Mouse (Mus musculus): ENCODE results near the gene Cebpb. TPM values are rescaled to one million over a fixed set of nuclear protein-coding genes. Genes with fewer than 3 reads are reported as not detected.

Cebpb gene
- total and polyA plus RNA-seq, 3 experiments = 9.9 to 10.7 TPM; not detected in 1

GRCm38 (mm10) chr2:167693540-167693939 is 4.8 kb downstream of the Cebpb start:
- peaks cover 30% of the 10 kb centered on the region for H3K79me2 ChIP-seq (ENCODE audit: control insufficient read depth, insufficient read depth, low read length, poor library complexity)
- H3K4me3 ChIP-seq (ENCODE audit: control insufficient read depth in 1 of 2, insufficient read depth in 1 of 2, low read depth in 2 of 2, low read length in 2 of 2) = no peak overlapping the region
- peaks cover 2 to 7% of the 10 kb centered on the region in 2 experiments; a peak in 2 of 4 replicates for H3K36me3 ChIP-seq (ENCODE audit: control insufficient read depth in 1 of 2, insufficient read depth in 2 of 2, low read length in 2 of 2)
- no peak overlapping the region for H3K9ac ChIP-seq (ENCODE audit: control insufficient read depth, low read depth, low read length, poor library complexity, severe bottlenecking)
- no peak for TF ChIP-seq MAZ (IDR thresholded peaks at IDR 0.05; ENCODE audit: low read depth, low read length)
- TF ChIP-seq POLR2AphosphoS5 (IDR thresholded peaks at IDR 0.05; ENCODE audit: borderline replicate concordance, low read depth, low read length) = no peak
- no peak for TF ChIP-seq UBTF (IDR thresholded peaks at IDR 0.05; ENCODE audit: borderline replicate concordance, insufficient read depth, low read depth, low read length)
- no peak for TF ChIP-seq USF2 (IDR thresholded peaks at IDR 0.05; ENCODE audit: borderline replicate concordance in 1 of 2, insufficient read depth in 1 of 2, low read depth in 1 of 2, low read length in 2 of 2)
- DNase-seq (ENCODE audit: low read depth, low spot score) = no peak
- H3K9me3 ChIP-seq (replicated peaks; ENCODE audit: insufficient read depth, low read length) = no peaks in the 10 kb centered on the region
- H3K27me3 ChIP-seq (ENCODE audit: control insufficient read depth in 1 of 2, insufficient read depth in 2 of 2, low read length in 2 of 2) = no peaks in the 10 kb centered on the region
- H3K4me1 ChIP-seq (ENCODE audit: control insufficient read depth in 1 of 2, insufficient read depth in 2 of 2, low read length in 2 of 2) = peaks cover 6 to 17% of the 10 kb centered on the region in 2 experiments
- H3K27ac ChIP-seq (ENCODE audit: control insufficient read depth, low read depth, low read length) = no peak overlapping the region

GRCm38 (mm10) chr2:167694244-167694643 is 5.5 kb downstream of the Cebpb start:
- Histone ChIP-seq H3K9me3 (replicated peaks; ENCODE audit: insufficient read depth, low read length) (no peaks in the 10 kb centered on the region), H3K4me3 (ENCODE audit: control insufficient read depth in 1 of 2, insufficient read depth in 1 of 2, low read depth in 2 of 2, low read length in 2 of 2) (no peak overlapping the region), H3K9ac (ENCODE audit: control insufficient read depth, low read depth, low read length, poor library complexity, severe bottlenecking) (no peak overlapping the region), H3K27me3 (ENCODE audit: control insufficient read depth in 1 of 2, insufficient read depth in 2 of 2, low read length in 2 of 2) (no peaks in the 10 kb centered on the region), H3K79me2 (ENCODE audit: control insufficient read depth, insufficient read depth, low read length, poor library complexity) (peaks cover 24% of the 10 kb centered on the region), H3K36me3 (ENCODE audit: control insufficient read depth in 1 of 2, insufficient read depth in 2 of 2, low read length in 2 of 2) (peaks cover 2 to 7% of the 10 kb centered on the region in 2 experiments; a peak in 2 of 4 replicates), H3K27ac (ENCODE audit: control insufficient read depth, low read depth, low read length) (no peak overlapping the region), H3K4me1 (ENCODE audit: control insufficient read depth in 1 of 2, insufficient read depth in 2 of 2, low read length in 2 of 2) (peaks cover 6 to 17% of the 10 kb centered on the region in 2 experiments)
- no peak for DNase-seq (ENCODE audit: low read depth, low spot score)
- TF ChIP-seq MEF2A (IDR thresholded peaks at IDR 0.05; ENCODE audit: extremely low read depth, insufficient replicate concordance, low read depth, low read length, poor library complexity, severe bottlenecking) (no peak), E2F4 (IDR thresholded peaks at IDR 0.05; ENCODE audit: borderline replicate concordance, low read depth, low read length) (no peak), NELFE (IDR thresholded peaks at IDR 0.05; ENCODE audit: low read depth, low read length) (no peak), RCOR1 (IDR thresholded peaks at IDR 0.05; ENCODE audit: low read depth, low read length) (no peak), MYC (IDR thresholded peaks at IDR 0.05; ENCODE audit: low read depth, low read length) (no peak), EP300 (IDR thresholded peaks at IDR 0.05; ENCODE audit: low read depth in 1 of 2, low read length in 2 of 2) (no peak), TBP (IDR thresholded peaks at IDR 0.05; ENCODE audit: low read depth, low read length) (no peak)

- Histone ChIP-seq H3K79me2 (ENCODE audit: control insufficient read depth, insufficient read depth, low read length, poor library complexity) (peaks cover 17% of the 10 kb centered on the region), H3K27ac (ENCODE audit: control insufficient read depth, low read depth, low read length) (no peak overlapping the region), H3K36me3 (ENCODE audit: control insufficient read depth in 1 of 2, insufficient read depth in 2 of 2, low read length in 2 of 2) (peaks cover 2 to 7% of the 10 kb centered on the region in 2 experiments; a peak in 2 of 4 replicates), H3K4me3 (ENCODE audit: control insufficient read depth in 1 of 2, insufficient read depth in 1 of 2, low read depth in 2 of 2, low read length in 2 of 2) (no peak overlapping the region), H3K9ac (ENCODE audit: control insufficient read depth, low read depth, low read length, poor library complexity, severe bottlenecking) (no peak overlapping the region), H3K9me3 (replicated peaks; ENCODE audit: insufficient read depth, low read length) (no peaks in the 10 kb centered on the region), H3K4me1 (ENCODE audit: control insufficient read depth in 1 of 2, insufficient read depth in 2 of 2, low read length in 2 of 2) (peaks cover 6 to 17% of the 10 kb centered on the region in 2 experiments), H3K27me3 (ENCODE audit: control insufficient read depth in 1 of 2, insufficient read depth in 2 of 2, low read length in 2 of 2) (no peaks in the 10 kb centered on the region)
- DNase-seq (ENCODE audit: low read depth, low spot score) = no peak
- no peak for TF ChIP-seq MAZ (IDR thresholded peaks at IDR 0.05; ENCODE audit: low read depth, low read length)
- TF ChIP-seq TCF12 (IDR thresholded peaks at IDR 0.05; ENCODE audit: low read depth, low read length) = no peak
- TF ChIP-seq MAX (IDR thresholded peaks at IDR 0.05; ENCODE audit: low read length) = no peak
- TF ChIP-seq EP300 (IDR thresholded peaks at IDR 0.05; ENCODE audit: low read depth in 1 of 2, low read length in 2 of 2) = no peak
- no peak for TF ChIP-seq RAD21 (IDR thresholded peaks at IDR 0.05; ENCODE audit: low read depth, low read length)
- TF ChIP-seq MYB (IDR thresholded peaks at IDR 0.05; ENCODE audit: low read depth, low read length) = no peak
- TF ChIP-seq SIN3A (IDR thresholded peaks at IDR 0.05; ENCODE audit: low read length) = no peak
- no peak for TF ChIP-seq CHD2 (IDR thresholded peaks at IDR 0.05; ENCODE audit: low read length)
- TF ChIP-seq MXI1 (IDR thresholded peaks at IDR 0.05; ENCODE audit: low read depth, low read length) = no peak
- TF ChIP-seq KAT2A (conservative IDR thresholded peaks at IDR 0.05; ENCODE audit: low read depth, low read length) = no peak
- no peak for TF ChIP-seq MEF2A (IDR thresholded peaks at IDR 0.05; ENCODE audit: extremely low read depth, insufficient replicate concordance, low read depth, low read length, poor library complexity, severe bottlenecking)
- TF ChIP-seq TBP (IDR thresholded peaks at IDR 0.05; ENCODE audit: low read depth, low read length) = no peak
Measured at GRCm38 (mm10) chr2:167694963-167695362, 6.2 kb downstream of the Cebpb start.

Measured in MEL (cell line).